Mouse (Mus musculus): Measurements from ENCODE around the gene Far2.

- no peak for TF ChIP-seq POLR2A (IDR thresholded peaks at IDR 0.05; ENCODE audit: insufficient read depth, low read depth, low read length)
- TF ChIP-seq CTCF (IDR thresholded peaks at IDR 0.05) = no peak
Measured at GRCm38 (mm10) chr6:148105722-148106268, 58.7 kb downstream of the Far2 start.
